Mouse (Mus musculus) adrenal gland, postnatal 25 days (tissue): ENCODE data around the gene Olfr615. TPM values are rescaled to one million over a fixed set of nuclear protein-coding genes. Genes with fewer than 3 reads are reported as not detected.
"Not testable (repeated sequence)": the region's sequence is repeated elsewhere in the genome, so short reads cannot be mapped to it uniquely, and the experiment has no call there.

ENCODE experiments used
- DNase-seq: peaks from one replicate; pipeline ENCODE4 v3.0.0; 2021; ENCODE audit warnings: mixed read lengths
- long read RNA-seq: library from polyadenylated mRNA; stranded (forward); transcript quantifications from one replicate; pipeline ENCODE4 v2.0.0, GENCODE M21; 2021
- microRNA-seq, 2 experiments: library from miRNA; unstranded; fragments of <30 nt; microRNA quantifications; one replicate each; pipeline ENCODE4 v1.2.0; 2021
- total RNA-seq: library from RNA; stranded (reverse); gene quantifications from 2 replicates; pipeline ENCODE4 v1.2.3, GENCODE M21; 2021

Gene Olfr615
- total RNA-seq = not detected in 2 replicates
- long read RNA-seq = 0 reads

DNA sequence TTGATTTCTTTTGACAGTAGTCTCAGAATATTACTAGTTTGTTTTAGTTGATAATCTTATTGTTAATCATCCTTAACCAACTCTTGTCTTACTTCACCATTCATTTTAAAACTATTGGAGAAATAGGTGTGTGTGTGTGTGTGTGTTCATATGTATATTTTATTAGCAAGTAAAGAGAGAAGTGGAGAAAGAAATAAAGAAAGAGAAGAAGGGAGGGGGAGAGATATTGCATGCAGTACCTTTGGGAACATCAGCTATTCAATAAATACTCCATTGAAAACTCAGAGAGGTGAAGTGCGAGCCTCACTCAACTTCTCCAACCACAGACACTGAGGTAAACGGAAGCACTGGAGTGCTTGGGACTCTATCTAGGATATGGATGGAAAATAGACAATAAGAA, at the start of gene Olfr615:
Gene Olfr615 (plus strand): TSS at position 301 of the 400 bp plus-strand sequence.
- no peak for DNase-seq

DNA sequence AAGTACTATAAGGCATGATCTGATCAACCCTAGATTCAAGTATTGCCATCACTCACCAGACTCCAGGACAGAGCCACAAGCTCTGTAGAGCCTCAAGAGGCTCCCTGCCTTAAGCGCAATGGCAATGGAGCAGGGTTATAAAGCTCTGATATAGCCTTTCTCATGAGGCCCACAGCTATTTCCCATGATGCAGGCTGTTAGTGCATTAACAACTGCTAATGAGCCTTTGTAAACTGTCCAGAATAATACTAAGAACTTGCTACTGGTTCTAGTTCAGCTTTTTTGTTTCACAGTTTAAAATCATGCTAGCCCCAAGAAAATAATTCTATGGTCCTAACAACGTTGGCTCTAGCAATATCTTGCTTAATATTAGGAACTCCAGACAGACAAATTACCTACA, 43.9 kb upstream of the Olfr615 start, which contains the start of gene Olfr610:
Gene Olfr610 (minus strand): TSS at position 101 of the 400 bp plus-strand sequence.
- no peak for DNase-seq

DNA sequence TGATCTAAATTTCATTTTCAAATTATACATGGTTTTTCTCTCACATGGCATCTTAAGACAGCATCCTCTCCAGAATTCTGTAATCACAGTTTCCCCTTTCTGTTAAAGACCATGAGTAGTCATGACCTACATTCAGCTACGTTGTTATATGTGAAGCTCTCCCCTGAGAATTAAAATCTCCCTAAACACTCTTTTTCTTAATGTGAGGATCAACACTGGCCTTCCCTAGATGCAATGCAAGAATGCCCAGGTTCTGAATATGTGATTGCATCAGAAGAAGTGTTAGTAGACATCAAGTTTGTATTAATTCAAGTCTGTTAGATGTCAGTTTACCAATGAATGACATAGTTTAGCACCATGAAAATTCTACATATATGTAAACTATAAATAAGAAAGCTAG, 35.1 kb upstream of the Olfr615 start, which contains the start of gene Olfr611:
Gene Olfr611 (minus strand): TSS at position 101 of the 400 bp plus-strand sequence.
- DNase-seq = not testable (repeated sequence)

DNA sequence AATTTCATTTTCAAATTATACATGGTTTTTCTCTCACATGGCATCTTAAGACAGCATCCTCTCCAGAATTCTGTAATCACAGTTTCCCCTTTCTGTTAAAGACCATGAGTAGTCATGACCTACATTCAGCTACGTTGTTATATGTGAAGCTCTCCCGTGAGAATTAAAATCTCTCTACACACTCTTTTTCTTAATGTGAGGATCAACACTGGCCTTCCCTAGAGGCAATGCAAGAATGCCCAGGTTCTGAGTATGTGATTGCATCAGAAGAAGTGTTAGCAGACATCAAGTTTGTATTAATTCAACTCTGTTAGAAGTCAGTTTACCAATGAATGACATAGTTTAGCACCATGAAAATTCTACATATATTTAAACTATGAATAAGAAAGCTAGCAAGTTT, 13.3 kb upstream of the Olfr615 start, which contains the start of gene Olfr612:
Gene Olfr612 (minus strand): TSS at position 101 of the 400 bp plus-strand sequence.
- DNase-seq = not testable (repeated sequence)

DNA sequence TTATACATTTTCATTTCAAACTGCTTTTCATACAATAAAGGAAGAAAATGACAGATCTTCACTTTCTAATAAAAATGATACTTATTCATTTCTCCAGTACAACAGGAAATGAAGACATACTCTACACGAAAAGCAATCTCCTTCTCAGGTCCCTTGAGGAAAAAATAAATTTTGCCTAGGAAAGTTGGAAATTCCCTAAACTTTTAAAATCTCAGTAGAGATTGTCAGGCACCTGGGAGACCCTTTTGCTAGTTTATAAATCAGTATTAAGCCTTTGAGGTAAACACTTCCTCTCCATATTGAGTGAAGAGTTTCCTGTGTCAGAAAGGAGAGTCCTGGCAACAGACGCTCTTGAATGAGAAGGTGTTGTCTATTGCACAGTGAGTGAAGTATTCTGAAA, 8.1 kb upstream of the Olfr615 start, which contains the start of gene Olfr613:
Gene Olfr613 (plus strand): TSS at position 301 of the 400 bp plus-strand sequence.
- no peak for DNase-seq

DNA sequence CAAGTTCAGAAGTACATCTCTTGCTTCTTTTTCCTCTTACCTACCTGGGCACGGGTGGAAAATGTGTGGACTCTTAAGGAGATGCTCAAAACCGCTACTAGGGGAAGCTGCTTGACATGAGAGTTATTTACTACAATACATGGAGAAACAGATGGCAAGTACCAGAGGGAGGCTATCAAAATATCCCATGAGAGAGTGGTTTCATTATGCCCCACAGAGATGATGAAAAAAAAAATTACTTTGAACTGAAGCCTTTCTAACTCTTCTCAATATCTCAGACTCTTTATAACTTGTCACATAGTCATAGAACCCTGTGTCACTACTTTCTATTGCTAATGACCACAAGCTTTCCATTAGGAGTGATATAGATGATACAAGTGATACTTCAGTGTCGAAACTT, 13.2 kb downstream of the Olfr615 start, which contains the start of gene Olfr616:
Gene Olfr616 (minus strand): TSS at position 101 of the 400 bp plus-strand sequence.
- no peak for DNase-seq

DNA sequence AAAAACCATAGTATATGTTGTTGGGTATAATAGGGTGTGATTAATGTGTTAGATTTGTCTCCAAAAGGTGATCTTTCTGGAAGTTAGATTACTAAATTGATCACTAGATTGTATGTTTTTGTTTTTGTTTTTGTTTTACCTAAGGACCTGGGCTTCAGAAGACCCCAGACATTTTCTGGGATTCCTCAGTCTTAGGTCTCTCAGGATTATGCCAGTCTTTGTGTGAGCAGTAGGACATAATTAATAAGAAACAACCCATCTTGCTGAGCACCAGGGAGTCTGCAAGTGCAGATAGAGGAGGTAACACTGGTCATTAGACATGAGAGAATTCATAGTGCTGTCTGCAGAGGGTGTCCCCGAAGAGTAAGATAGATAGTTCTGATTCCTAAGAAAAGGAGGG, 16.9 kb downstream of the Olfr615 start, which contains the start of gene Olfr617:
Gene Olfr617 (plus strand): TSS at position 301 of the 400 bp plus-strand sequence.
- no peak for DNase-seq

DNA sequence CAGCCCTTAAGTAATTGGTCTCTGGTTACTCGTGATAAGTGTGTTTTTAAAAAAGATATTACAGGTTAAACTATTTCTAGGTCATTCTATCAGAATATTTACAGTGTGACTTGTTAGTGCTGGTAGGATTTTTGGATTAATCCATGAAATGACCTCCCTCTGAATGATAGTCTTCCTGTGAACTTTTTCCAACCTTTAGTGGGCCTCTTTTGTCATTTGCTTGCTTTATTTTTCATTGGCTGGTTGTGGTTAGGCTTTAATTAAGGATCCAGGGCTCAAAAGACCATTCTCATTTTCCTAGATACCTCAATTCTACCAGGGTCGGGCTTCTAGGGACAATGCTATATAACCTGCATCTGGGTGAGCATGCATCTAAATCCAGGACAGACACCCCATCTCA, 33.9 kb downstream of the Olfr615 start, which contains the start of gene Olfr618:
Gene Olfr618 (plus strand): TSS at position 301 of the 400 bp plus-strand sequence.
- no peak for DNase-seq

DNA sequence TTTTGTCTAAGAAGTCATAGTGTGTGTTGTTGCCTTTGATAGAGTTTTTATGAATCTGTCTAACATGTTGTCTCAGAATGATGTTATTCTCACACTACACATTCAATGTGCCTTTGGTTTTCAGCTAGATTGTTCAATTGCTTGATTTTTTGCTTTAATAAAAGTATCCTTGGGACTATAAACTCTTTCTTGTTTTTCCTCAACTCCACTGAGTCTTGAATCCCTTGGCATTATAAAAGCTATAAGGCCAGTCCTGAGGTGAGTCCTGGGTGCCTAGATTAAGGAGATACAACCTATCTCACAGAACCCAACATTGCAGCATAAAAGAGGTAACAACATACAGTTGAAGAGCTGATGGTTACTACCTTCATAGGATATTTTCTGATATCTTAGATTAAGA, 44.4 kb downstream of the Olfr615 start, which contains the start of gene Olfr619:
Gene Olfr619 (plus strand): TSS at position 301 of the 400 bp plus-strand sequence.
- DNase-seq = no peak

DNA sequence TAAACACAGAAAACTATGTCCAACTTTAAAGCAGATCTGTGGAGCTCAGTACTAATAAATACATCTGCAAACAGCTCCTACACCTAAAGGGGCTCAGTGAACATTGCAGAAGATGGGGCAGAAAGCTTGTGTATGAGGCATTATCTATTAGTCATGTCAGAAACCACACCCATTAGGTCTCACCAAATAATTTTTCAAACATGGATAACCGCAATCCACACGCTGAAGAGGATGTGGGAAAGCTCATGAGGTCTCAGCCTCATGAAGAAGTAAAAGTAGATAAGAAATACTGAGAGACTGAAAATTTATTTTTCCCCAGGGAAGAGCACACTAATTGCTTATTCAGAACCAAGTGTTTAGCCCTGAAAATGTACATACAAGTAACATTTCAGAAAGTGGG, 51.5 kb downstream of the Olfr615 start:
- DNase-seq = no peak

DNA sequence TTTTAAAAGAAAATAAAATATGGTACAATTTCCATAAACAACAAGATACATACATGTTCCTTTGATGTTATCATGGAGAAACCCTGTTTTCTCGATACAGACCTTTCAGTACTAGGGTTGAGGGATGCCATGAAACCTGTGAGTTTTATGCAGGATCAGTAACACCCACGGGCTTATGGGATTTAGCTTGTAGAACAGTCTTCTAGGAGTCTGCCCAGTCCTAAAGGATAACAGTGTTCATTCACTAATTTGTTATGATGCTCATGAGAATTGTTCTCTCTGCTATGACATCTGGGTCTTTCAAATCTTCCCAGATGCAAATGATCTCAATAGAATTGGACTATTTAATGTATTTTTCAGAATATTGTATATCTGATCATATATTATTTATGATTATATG, 56.6 kb downstream of the Olfr615 start, which contains the start of gene Olfr620:
Gene Olfr620 (minus strand): TSS at position 101 of the 400 bp plus-strand sequence.
- no peak for DNase-seq

Small RNA genes within 50 kb of the gene (microRNA-seq; reads per million reads assigned to microRNA genes)
- 0 reads per million in 2 experiments for gene Gm26506

Other genes with a start within 250 kb of the Olfr615 start
- gene Olfr597, start 239.8 kb upstream of the Olfr615 start, total RNA-seq = not detected in 2 replicates
- not detected in 2 replicates for gene Olfr598, start 232.5 kb upstream of the Olfr615 start, total RNA-seq
- not detected in 2 replicates for gene Olfr599, start 220.2 kb upstream of the Olfr615 start, total RNA-seq
- not detected in 2 replicates for gene Olfr600, start 206.4 kb upstream of the Olfr615 start, total RNA-seq
- gene Olfr601, start 193.4 kb upstream of the Olfr615 start, total RNA-seq = not detected in 2 replicates
- gene Olfr603, start 169.9 kb upstream of the Olfr615 start, total RNA-seq = not detected in 2 replicates
- gene Usp17lc, start 141.0 kb upstream of the Olfr615 start, total RNA-seq = not detected in 2 replicates
- not detected in 2 replicates for gene Olfr605, start 110.6 kb upstream of the Olfr615 start, total RNA-seq
- gene Olfr606, start 107.0 kb upstream of the Olfr615 start, total RNA-seq = not detected in 2 replicates
- gene Olfr607, start 91.9 kb upstream of the Olfr615 start, total RNA-seq = not detected in 2 replicates
- gene Olfr608, start 86.2 kb upstream of the Olfr615 start, total RNA-seq = not detected in 2 replicates
- gene Olfr609, start 58.0 kb upstream of the Olfr615 start, total RNA-seq = not detected in 2 replicates
- gene Olfr610, start 44.0 kb upstream of the Olfr615 start, total RNA-seq = not detected in 2 replicates
- not detected in 2 replicates for gene Olfr611, start 35.2 kb upstream of the Olfr615 start, total RNA-seq
- not detected in 2 replicates for gene Olfr612, start 13.4 kb upstream of the Olfr615 start, total RNA-seq
- gene Olfr613, start 8.0 kb upstream of the Olfr615 start, total RNA-seq = not detected in 2 replicates
- not detected in 2 replicates for gene Olfr616, start 13.1 kb downstream of the Olfr615 start, total RNA-seq
- not detected in 2 replicates for gene Olfr617, start 17.0 kb downstream of the Olfr615 start, total RNA-seq
- not detected in 2 replicates for gene Olfr618, start 34.0 kb downstream of the Olfr615 start, total RNA-seq
- gene Olfr619, start 44.5 kb downstream of the Olfr615 start, total RNA-seq = not detected in 2 replicates
- not detected in 2 replicates for gene Olfr620, start 56.5 kb downstream of the Olfr615 start, total RNA-seq
- gene Olfr622, start 86.6 kb downstream of the Olfr615 start, total RNA-seq = not detected in 2 replicates
- not detected in 2 replicates for gene Olfr623, start 107.6 kb downstream of the Olfr615 start, total RNA-seq
- gene Olfr624, start 115.1 kb downstream of the Olfr615 start, total RNA-seq = 0.06 TPM in 1 of 2 replicates, not detected in the other
- not detected in 2 replicates for gene Olfr625-ps1, start 126.6 kb downstream of the Olfr615 start, total RNA-seq
- gene Olfr243, start 158.6 kb downstream of the Olfr615 start, total RNA-seq = not detected in 2 replicates
- gene Olfr628, start 174.3 kb downstream of the Olfr615 start, total RNA-seq = not detected in 2 replicates
- not detected in 2 replicates for gene Olfr629, start 188.9 kb downstream of the Olfr615 start, total RNA-seq
- gene Olfr630, start 201.3 kb downstream of the Olfr615 start, total RNA-seq = not detected in 2 replicates
- gene Olfr69, start 215.5 kb downstream of the Olfr615 start, total RNA-seq = not detected in 2 replicates
- gene Olfr68, start 223.6 kb downstream of the Olfr615 start, total RNA-seq = not detected in 2 replicates
- gene Olfr67, start 235.7 kb downstream of the Olfr615 start, total RNA-seq = not detected in 2 replicates